Mouse (Mus musculus) thymus, adult 18-20 months (tissue): ENCODE data around the gene Lpp.

Experiments used
- DNase-seq, 2 experiments: peaks; one replicate each; pipeline ENCODE4 v3.0.0; 2022; ENCODE audit warnings: mixed read lengths in 2 of 2

Lpp gene

GRCm38 (mm10) chr16:24891453-24891852 lies 498.1 kb downstream of the Lpp start:
- DNase-seq: no peak

GRCm38 (mm10) chr16:24895160-24895559 lies 501.9 kb downstream of the Lpp start:
- DNase-seq: no peak

GRCm38 (mm10) chr16:24897641-24898040 lies 504.3 kb downstream of the Lpp start:
- no peak for DNase-seq

- no peak for DNase-seq
These were observed 507.0 kb downstream of the Lpp start for GRCm38 (mm10) chr16:24900241-24900796.

GRCm38 (mm10) chr16:24901139-24901859 lies 508.0 kb downstream of the Lpp start:
- no peak for DNase-seq

- DNase-seq: no peak
These were observed 508.8 kb downstream of the Lpp start for GRCm38 (mm10) chr16:24902111-24902510.

- DNase-seq: no peak
These were observed 515.6 kb downstream of the Lpp start for GRCm38 (mm10) chr16:24908926-24909325.

GRCm38 (mm10) chr16:24910321-24910720 lies 517.0 kb downstream of the Lpp start:
- no peak for DNase-seq

GRCm38 (mm10) chr16:24910834-24911233 lies 517.5 kb downstream of the Lpp start:
- no peak for DNase-seq

GRCm38 (mm10) chr16:24912381-24912780 lies 519.1 kb downstream of the Lpp start:
- DNase-seq: no peak

- DNase-seq: no peak
These were observed 519.7 kb downstream of the Lpp start for GRCm38 (mm10) chr16:24913021-24913420.

GRCm38 (mm10) chr16:24913641-24914392 lies 520.5 kb downstream of the Lpp start:
- DNase-seq: peak; percentile 14 to 30

GRCm38 (mm10) chr16:24914393-24914751 lies 521.1 kb downstream of the Lpp start:
- no peak for DNase-seq

GRCm38 (mm10) chr16:24915470-24915869 lies 522.2 kb downstream of the Lpp start:
- DNase-seq: no peak

GRCm38 (mm10) chr16:24919349-24920012 lies 526.2 kb downstream of the Lpp start:
- DNase-seq: no peak

GRCm38 (mm10) chr16:24930070-24930469 lies 536.8 kb downstream of the Lpp start:
- DNase-seq: no peak

- DNase-seq: no peak
These were observed 537.3 kb downstream of the Lpp start for GRCm38 (mm10) chr16:24930621-24931020.

- no peak for DNase-seq
These were observed 539.5 kb downstream of the Lpp start for GRCm38 (mm10) chr16:24932816-24933215.

- DNase-seq: no peak
These were observed 540.4 kb downstream of the Lpp start for GRCm38 (mm10) chr16:24933691-24934090.

GRCm38 (mm10) chr16:24941306-24942160 lies 548.2 kb downstream of the Lpp start:
- no peak for DNase-seq

- no peak for DNase-seq
These were observed 550.4 kb downstream of the Lpp start for GRCm38 (mm10) chr16:24943486-24944261.

- DNase-seq: no peak
These were observed 553.0 kb downstream of the Lpp start for GRCm38 (mm10) chr16:24946356-24946755.
